Mouse (Mus musculus) right cerebral cortex, adult 2 months (tissue): ENCODE results near the gene Pgrmc2.

Source experiments
- DNase-seq, 2 experiments: peaks; one replicate each; pipeline ENCODE4 v3.0.0; 2021 to 2022; ENCODE audit warnings: low spot score in 2 of 2

Pgrmc2 gene

GRCm38 (mm10) chr3:41070519-41070918 is 12.3 kb downstream of the Pgrmc2 start:
- no peak for DNase-seq

GRCm38 (mm10) chr3:41065320-41065719 is 17.5 kb downstream of the Pgrmc2 start:
- DNase-seq, result no peak

- DNase-seq, result no peak
These were observed 20.1 kb downstream of the Pgrmc2 start for GRCm38 (mm10) chr3:41062758-41063157.

- DNase-seq, result peak; percentile 16 to 29
These were observed 20.8 kb downstream of the Pgrmc2 start for GRCm38 (mm10) chr3:41061831-41062565.

GRCm38 (mm10) chr3:41059249-41059648 is 23.6 kb downstream of the Pgrmc2 start:
- no peak for DNase-seq

GRCm38 (mm10) chr3:41058395-41058794 is 24.5 kb downstream of the Pgrmc2 start:
- DNase-seq, result peak; percentile 67 to 74

- no peak for DNase-seq
These were observed 29.5 kb downstream of the Pgrmc2 start for GRCm38 (mm10) chr3:41053334-41053733.

GRCm38 (mm10) chr3:41047838-41048237 is 35.0 kb downstream of the Pgrmc2 start:
- no peak for DNase-seq

GRCm38 (mm10) chr3:41043756-41044354 is 39.0 kb downstream of the Pgrmc2 start:
- DNase-seq, result no peak

GRCm38 (mm10) chr3:41042195-41042938 is 40.5 kb downstream of the Pgrmc2 start:
- DNase-seq, result peak in 1 of 2 experiments; percentile 38

GRCm38 (mm10) chr3:41041241-41041640 is 41.6 kb downstream of the Pgrmc2 start:
- DNase-seq, result no peak

GRCm38 (mm10) chr3:41038297-41038916 is 44.4 kb downstream of the Pgrmc2 start:
- DNase-seq, result no peak

- no peak for DNase-seq
These were observed 51.3 kb downstream of the Pgrmc2 start for GRCm38 (mm10) chr3:41031286-41032210.

GRCm38 (mm10) chr3:41030705-41031104 is 52.1 kb downstream of the Pgrmc2 start:
- no peak for DNase-seq

- DNase-seq, result peak; percentile 35 to 40
These were observed 60.9 kb downstream of the Pgrmc2 start for GRCm38 (mm10) chr3:41021980-41022379.

- no peak for DNase-seq
These were observed 62.2 kb downstream of the Pgrmc2 start for GRCm38 (mm10) chr3:41020687-41021086.

GRCm38 (mm10) chr3:41018022-41018608 is 64.7 kb downstream of the Pgrmc2 start:
- DNase-seq, result no peak
